Mouse (Mus musculus): Measurements from ENCODE around the gene Ushbp1.
"Not testable (repeated sequence)": the region's sequence is repeated elsewhere in the genome, so short reads cannot be mapped to it uniquely, and the experiment has no call there.

- TF ChIP-seq CTCF, POLR2A (IDR thresholded peaks at IDR 0.05; ENCODE audit: insufficient read depth, low read depth, low read length): not testable (repeated sequence)
Measured at GRCm38 (mm10) chr8:71337834-71338233, 57.8 kb downstream of the Ushbp1 start.

Data from olfactory bulb, adult 2 months (tissue).